Mouse (Mus musculus) regulatory T cell (primary cell): ENCODE measurements around the gene Il22ra1.

ENCODE experiments used
- in situ Hi-C: fragments of 300-600 bp; cut with MboI, MseI; formaldehyde crosslinking; loops from one replicate; pipeline ENCODE4 v1.15.1; 2025; ENCODE audit warnings: high pct_unique_total_duplicates

Gene Il22ra1

GRCm38 (mm10) chr4:135727817-135728216 lies at the start of gene Il22ra1:
TSS of gene Il22ra1 (plus strand) at chr4:135728172.
- in situ Hi-C loops = no loop called here

- in situ Hi-C loops = no loop called here
Observed at GRCm38 (mm10) chr4:135679316-135679715, 48.7 kb upstream of the Il22ra1 start.

GRCm38 (mm10) chr4:135681789-135682188 lies 46.2 kb upstream of the Il22ra1 start:
- in situ Hi-C loops = no loop called here

- in situ Hi-C loops = no loop called here
Observed at GRCm38 (mm10) chr4:135683553-135683952, 44.4 kb upstream of the Il22ra1 start.

- in situ Hi-C loops = no loop called here
Observed at GRCm38 (mm10) chr4:135684731-135685130, 43.2 kb upstream of the Il22ra1 start.

GRCm38 (mm10) chr4:135685906-135686567 lies 41.9 kb upstream of the Il22ra1 start, which contains the start of gene Ifnlr1:
TSS of gene Ifnlr1 (plus strand) at chr4:135686287.
- in situ Hi-C loops = no loop called here

- in situ Hi-C loops = no loop called here
Observed at GRCm38 (mm10) chr4:135686568-135686953, 41.4 kb upstream of the Il22ra1 start.

GRCm38 (mm10) chr4:135689797-135690196 lies 38.2 kb upstream of the Il22ra1 start:
- in situ Hi-C loops = no loop called here

GRCm38 (mm10) chr4:135690241-135690640 lies 37.7 kb upstream of the Il22ra1 start:
- in situ Hi-C loops = no loop called here

GRCm38 (mm10) chr4:135692916-135693315 lies 35.1 kb upstream of the Il22ra1 start:
- in situ Hi-C loops = no loop called here

GRCm38 (mm10) chr4:135698498-135698897 lies 29.5 kb upstream of the Il22ra1 start:
- in situ Hi-C loops = no loop called here

- in situ Hi-C loops = no loop called here
Observed at GRCm38 (mm10) chr4:135703497-135703896, 24.5 kb upstream of the Il22ra1 start.

GRCm38 (mm10) chr4:135704016-135704415 lies 24.0 kb upstream of the Il22ra1 start:
- in situ Hi-C loops = no loop called here

- in situ Hi-C loops = no loop called here
Observed at GRCm38 (mm10) chr4:135706045-135706444, 21.9 kb upstream of the Il22ra1 start.

GRCm38 (mm10) chr4:135709072-135709564 lies 18.9 kb upstream of the Il22ra1 start:
- in situ Hi-C loops = no loop called here

- in situ Hi-C loops = loop anchor here (10.0 kb wide), 1 partner anchor 1455 kb away; the partner anchor contains the start of gene Grrp1
Observed at GRCm38 (mm10) chr4:135709621-135710020, 18.4 kb upstream of the Il22ra1 start.

- in situ Hi-C loops = loop anchor here (10.0 kb wide), 1 partner anchor 1456 kb away; the partner anchor contains the start of gene Grrp1
Observed at GRCm38 (mm10) chr4:135710392-135710791, 17.6 kb upstream of the Il22ra1 start.

- in situ Hi-C loops = loop anchor here (10.0 kb wide), 1 partner anchor 1460 kb away; the partner anchor contains the start of gene Grrp1
Observed at GRCm38 (mm10) chr4:135714776-135715175, 13.2 kb upstream of the Il22ra1 start.

GRCm38 (mm10) chr4:135716438-135716837 lies 11.5 kb upstream of the Il22ra1 start:
- in situ Hi-C loops = loop anchor here (10.0 kb wide), 1 partner anchor 1462 kb away; the partner anchor contains the start of gene Grrp1

- in situ Hi-C loops = no loop called here
Observed at GRCm38 (mm10) chr4:135722540-135723290, 5.3 kb upstream of the Il22ra1 start.

GRCm38 (mm10) chr4:135726416-135726815 lies 1.6 kb upstream of the Il22ra1 start:
- in situ Hi-C loops = no loop called here

GRCm38 (mm10) chr4:135730204-135730603 lies 2.2 kb downstream of the Il22ra1 start:
- in situ Hi-C loops = no loop called here
